Mouse (Mus musculus) bone marrow macrophage, adult 2 months (primary cell): ENCODE measurements around the gene Polr3b.

ENCODE experiments used
- CTCF ChIP-seq: IDR thresholded peaks from 2 replicates; pipeline ENCODE4 v1.5.1; 2012; ENCODE audit warnings: low read depth, mild to moderate bottlenecking, low read length, moderate library complexity
- POLR2A ChIP-seq: IDR thresholded peaks from 2 replicates; pipeline ENCODE4 v1.6.1; 2012; ENCODE audit warnings: mild to moderate bottlenecking, low read depth, low read length, borderline replicate concordance

DNA sequence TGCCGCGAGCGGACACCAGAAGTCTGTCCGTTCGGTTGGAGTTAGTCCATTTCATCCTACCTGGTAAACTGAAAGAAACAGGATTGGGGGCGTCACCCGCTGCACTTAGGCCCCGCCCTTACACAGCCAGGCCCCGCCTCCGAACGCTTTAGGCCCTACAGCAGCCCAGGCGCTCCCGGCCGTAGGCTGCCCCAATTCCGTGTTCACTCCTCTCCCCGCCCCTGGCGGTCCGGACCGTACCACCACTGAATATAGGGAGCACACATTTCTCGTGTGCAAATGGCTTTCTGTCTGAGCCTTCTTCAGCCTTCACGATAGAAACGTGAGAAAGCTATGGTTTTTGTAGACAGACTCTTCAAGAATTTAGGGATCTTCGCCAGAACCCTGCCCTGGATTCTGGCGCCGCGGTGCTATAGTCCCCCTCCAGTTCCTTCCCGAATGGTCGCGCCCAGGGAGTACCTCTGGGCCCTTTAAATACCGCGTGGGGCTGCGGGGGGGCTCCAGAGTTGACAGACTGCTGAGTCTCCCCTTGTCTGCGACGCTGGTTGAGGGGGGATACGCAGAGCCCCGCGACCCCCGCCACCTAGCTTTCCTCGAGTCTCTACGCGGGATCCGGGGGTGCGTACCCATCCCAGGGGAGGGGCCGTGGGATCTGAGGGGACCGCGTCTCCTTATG lies 45.6 kb upstream of the Polr3b start, which contains the start of gene Tcp11l2:
- no peak for TF ChIP-seq CTCF
- no peak for TF ChIP-seq POLR2A
